Mouse (Mus musculus) mouse trophoblast stem cell (cell line): ENCODE results near the gene Fam131a.

Experiments used
- in situ Hi-C, 2 experiments: fragments of 300-500 bp; cut with MseI, MboI; formaldehyde crosslinking; loops; 2 replicates in 1 of 2; 3 replicates in 1 of 2; pipeline ENCODE4 v1.15.1; 2025

Gene Fam131a

DNA sequence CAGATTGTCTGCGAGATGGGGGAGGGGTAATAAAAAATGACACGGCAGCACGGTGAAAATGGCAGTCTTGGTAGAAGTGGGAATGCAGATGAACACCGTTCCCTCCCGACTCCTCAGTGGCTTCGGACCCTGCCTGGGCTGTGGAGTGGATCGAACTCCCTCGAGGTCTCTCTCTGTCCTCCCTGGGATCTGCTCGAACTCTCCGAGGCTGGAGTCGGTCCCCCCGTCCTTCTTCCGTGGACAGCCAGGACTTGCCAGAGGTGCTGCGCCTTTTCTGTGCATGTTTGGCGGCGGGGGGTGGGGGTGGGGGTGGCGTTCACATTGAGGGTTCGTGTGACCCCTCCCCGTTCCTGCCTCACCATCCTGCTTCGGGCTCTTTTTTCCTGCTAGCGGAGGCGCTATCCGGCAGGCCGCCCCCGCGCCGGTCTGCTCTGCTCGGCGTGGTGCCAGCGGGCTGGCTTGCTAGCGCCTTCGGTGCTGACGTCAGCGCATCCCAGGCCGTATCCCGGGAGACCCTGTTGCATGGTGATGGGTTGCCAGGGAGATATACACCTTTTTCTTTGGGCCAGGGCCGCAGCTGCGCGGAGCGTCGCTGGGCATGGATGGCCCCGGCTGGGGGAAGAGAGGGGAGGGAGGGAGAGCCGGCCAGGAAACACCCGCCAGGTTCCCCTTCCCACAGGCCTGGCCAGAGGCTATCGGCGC, 2.7 kb downstream of the Fam131a start:
- in situ Hi-C loops = no loop called here

DNA sequence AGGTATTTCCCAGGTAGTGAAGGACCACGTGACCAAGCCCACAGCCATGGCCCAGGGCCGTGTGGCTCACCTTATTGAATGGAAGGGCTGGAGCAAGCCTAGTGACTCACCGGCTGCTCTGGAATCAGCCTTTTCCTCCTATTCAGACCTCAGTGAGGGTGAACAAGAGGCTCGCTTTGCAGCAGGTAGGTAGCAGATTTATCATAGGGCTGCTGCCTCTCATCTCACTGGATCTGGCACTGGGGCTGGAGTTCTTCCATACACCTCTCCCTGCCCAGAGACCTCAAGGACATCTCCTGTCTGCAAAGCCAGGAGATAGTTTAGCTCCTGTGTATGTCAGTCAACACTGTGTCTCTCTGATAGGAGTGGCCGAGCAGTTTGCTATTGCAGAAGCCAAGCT, 6.2 kb downstream of the Fam131a start:
- in situ Hi-C loops = no loop called here

DNA sequence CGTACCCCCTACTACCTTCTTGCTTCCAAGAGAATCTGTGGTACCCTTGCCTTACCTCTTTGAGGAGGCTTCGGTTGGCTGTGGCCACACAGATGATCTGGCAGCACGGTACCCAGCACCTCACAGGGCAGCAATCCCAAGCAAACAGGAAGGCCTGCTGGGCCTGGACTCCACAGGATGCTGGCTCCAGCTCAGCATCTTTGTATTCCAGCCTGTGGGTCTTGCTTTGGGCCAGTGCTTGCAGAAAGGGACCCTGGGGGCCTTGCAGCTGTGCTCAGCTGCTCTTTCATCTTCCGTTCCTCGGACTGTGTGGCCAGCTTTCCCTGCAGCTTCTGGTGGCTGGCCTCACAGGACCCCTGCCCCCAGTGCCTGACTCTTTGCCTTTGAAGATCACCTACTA, 7.0 kb downstream of the Fam131a start:
- in situ Hi-C loops = no loop called here

DNA sequence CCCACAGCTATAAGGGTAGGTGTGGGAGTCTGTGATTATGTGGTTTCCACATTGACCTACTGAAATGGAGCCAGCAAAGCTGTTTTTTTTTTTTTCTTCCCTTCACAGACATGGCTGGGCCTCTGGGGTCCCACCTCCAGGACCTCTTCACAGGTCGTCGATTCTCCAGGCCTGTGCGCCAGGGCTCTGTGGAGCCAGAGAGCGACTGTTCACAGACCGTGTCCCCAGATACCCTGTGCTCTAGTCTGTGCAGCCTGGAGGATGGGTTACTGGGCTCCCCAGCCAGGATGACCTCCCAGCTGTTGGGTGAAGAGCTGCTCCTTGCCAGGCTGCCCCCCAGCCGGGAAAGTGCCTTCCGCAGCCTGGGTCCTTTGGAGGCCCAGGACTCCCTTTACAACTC, 8.3 kb downstream of the Fam131a start:
- in situ Hi-C loops = no loop called here

DNA sequence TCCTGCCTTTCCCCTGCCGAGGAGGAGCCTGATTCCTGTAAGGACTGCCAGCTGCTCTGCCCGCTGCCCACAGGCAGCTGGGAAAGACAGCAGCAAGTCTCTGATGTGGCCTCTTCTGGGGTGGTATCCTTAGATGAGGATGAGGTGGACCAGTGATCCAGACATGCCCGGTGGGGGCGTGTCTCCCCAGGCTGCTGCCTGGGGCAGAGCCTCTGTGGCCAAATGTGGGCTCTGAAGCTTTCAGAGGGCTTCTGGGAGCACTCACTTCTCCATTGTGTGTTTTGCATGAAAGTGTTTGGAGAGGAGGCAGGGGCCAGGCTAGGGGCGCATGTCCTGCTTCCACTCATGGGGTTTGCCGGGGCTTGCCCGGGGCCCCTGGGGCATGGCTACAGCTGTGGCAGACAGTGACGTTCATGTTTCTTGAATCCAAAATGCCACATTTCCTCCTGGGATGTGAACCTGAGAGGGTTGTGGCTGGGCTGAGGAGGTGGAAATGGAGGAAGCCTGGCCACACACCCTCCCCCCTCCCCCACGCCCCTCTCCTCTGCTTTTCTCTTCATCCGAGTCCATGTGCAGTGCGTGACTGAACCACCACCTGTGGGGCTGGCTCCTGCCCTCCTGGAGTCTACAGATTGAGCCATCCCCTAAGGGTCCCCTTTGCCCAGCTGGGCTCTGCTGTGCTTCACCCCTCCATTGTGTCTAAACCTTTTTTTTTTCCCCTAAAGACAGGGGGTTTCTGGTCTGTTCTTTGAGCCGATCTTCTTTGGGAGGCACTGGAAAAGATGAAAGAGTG, 8.9 kb downstream of the Fam131a start:
- in situ Hi-C loops = no loop called here

DNA sequence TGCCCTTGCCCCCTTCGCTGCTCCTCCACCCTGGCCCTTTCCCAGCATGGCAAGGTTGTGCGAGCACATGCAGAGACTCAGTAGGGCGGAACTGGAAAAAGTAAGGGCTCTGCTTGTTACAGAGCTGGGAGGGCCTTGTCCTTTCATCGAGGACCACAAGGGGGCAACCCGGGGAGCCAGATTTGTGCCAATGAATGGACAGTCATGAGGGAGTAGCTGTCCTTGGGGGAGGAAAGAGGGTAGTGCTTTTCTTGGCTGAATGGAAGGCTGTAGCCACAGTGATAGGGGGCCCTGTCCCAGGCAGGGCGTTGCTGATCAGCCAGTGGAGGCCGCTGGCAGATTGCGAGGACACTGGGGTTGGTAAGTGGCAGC, 9.5 kb downstream of the Fam131a start:
- in situ Hi-C loops = no loop called here

DNA sequence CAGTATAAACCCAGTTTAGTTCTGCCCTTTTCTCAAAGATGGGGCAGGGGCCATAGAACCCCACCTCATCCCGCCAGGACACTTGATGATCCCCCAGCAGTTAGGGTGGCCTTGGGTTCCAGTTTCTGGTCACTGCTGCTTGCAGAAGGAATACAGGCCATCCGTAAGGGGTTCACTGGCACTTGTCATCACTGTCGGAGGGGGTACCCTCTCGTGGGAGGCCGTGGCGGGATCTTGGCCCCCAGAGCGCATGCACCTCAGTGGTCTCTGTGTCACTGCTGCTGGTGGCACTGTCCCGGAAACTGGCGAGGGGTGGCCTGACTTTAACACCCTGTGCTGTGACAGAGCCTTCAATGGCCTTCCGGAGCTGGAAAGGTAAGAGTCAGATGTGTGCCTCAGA, 10.0 kb downstream of the Fam131a start:
- in situ Hi-C loops = no loop called here

DNA sequence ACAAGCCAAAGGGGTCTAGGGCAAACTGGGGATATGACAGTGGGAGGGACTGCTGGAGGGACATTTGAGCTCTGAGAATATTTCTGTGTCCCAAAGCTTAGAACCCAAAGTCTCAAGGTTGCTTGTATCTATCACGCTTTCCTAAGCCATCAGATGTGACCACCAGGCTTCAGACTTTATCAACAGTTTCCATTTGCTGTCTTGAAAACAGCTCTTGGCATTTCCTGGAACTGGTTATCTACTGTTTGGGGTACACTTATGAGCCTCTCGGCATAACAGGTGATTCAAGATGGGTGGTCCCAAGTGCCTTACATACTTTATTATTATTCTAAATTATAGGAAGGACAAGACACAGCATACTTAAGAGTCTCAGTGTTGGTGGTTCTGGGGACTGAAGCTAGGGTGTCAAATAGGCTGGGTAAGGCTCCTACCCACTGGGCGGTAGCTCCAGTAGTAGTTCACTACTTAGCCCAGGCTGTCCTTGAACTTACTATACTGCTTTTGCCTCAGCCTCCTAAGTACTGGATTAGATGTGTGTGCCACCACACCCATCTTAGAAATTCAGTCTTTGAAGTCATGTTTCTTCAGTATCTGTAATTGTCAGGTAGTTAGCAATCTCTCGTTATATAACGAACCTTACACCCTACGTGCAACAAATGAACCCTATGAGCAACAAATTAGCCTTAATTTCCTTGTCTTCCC, 10.8 kb downstream of the Fam131a start:
- in situ Hi-C loops = no loop called here

DNA sequence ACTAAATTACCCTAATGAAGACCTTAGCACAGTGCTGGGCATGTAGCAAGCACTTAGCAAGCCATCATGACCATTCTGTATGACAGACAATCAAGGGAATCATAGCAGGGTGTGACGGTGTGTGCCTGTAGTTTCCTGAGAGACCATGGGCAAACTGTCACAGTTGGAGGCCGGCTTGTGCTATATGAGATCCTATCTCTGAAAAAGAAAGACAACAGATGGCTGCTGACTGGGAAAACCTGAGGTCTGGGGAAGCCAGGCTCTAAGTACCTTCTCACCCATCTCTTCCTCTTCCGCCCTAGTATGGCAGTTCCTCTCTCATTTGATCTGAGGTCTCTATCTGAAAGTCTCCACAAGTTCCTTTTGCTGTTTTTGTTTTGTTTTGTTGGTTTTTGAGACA, 12.7 kb downstream of the Fam131a start:
- in situ Hi-C loops = no loop called here

DNA sequence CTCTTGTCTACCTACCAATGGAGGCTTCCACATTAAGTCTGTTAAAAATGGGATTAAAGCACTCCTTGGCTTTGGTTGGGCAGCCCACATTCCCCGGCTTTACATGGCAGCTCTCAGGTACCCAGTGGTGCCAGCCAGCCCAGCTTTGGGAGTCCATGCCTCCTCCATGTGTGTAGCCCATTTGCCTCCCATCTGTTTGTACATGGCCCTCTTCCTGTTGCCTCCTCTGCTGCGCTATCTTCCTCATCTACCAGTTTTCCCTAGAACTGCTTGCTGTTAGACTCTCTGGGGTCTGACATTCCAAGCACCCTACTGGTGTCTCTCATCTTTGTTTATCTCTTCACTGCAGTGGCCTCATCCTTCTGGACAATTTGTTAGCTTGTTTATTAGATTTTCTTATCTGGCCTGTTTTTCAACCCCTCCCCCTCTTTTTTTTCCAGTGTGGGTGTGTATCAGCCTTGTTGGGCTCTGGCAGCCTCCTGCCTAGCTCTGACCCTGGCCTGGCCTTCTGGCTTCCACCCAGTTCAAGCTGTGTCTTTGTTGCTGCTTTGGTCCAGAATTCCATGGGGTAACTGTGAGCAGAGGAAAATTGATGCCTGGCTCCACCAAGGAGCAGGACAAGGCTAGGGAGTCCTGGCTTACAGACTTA, 13.5 kb downstream of the Fam131a start:
- in situ Hi-C loops = no loop called here

DNA sequence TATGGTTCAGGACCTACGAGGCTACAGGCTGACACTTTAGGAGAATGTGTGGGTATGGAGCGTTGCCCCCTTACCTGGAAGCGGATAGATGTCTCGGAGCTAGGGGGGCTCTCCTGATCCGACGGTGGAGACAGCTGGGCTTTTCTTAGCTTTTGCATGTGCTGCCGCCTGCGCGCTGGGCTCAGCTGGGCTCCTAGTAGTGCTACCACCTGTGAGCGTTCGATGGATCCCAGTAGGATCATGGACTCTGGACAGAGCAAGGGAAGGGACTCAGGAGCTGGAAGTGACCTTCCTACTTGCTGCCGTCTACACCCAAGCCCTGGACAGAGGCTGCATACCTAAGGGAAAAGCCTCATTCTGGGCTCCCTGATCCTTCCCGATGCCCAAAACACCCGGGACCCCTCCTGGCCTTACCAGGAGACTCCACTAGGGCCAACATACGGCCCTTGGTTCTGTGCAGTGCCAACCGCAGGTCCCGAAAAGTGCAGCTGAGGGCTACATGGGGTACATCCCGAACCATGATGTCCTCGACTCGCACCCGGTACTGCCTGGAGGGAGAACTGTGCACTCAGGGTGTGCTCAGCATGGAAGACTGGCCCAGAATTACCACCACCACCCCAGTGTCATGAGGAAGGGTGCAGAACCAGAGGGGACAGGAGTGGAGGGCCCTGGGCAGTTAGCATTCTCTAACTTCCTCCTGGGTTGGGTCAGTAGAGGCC, 15.3 kb downstream of the Fam131a start:
- in situ Hi-C loops = no loop called here

DNA sequence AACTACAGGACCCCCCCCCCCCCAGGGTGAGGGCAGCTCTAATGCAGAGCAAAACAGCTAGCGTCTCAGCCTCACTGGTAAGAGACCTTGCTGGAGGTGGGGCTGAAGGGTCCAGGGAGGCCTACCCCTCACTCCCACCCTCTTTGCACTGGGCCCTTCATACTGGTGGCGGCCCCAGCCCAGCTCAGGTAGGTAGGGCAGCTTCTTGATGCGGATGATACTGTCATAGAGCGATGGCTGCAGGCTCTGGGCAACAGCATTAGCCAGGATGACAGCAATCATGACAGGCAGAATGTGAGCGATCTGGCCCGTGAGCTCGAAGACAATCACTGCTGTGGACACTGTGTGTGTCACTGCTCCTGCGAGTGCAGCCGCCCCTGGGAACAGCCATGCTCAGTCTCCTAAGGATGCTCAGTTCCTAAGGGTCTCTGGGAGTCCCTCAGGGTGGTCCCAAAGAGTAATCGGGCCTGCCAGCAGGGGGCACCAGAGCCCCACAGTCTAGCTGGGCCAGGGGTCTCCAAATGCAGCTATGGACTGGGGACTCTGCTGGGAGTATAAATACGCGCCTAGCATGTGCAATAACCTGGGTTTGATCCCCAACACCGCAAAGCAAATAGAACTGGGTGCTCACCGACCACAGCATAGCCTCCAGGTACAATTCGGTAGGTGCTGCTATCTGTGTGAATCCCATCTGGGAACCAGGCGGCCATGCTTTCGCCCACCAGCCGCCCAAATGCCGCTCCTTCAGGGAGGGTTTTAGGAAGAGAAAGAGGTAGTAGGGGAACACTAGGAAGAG, 16.1 kb downstream of the Fam131a start:
- in situ Hi-C loops = no loop called here

DNA sequence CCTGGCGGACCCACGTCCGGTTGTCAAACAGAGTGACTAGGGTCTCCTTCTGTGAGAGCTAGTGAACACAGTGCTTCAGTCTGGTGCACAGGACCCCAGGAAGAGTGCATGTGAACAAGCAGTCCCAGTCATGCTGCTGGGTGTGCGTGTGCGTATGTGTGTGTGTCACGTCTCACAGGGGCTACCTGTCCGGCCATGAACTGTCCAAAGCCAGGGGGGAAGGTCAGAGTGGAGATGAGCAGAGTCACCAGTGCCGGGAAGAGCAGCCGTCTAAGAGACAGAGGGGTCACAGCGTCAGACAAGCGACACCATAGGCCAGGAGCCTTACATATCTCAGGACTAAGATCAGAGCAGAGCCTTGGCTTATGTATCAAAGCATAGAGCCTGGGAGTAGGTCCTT, 17.3 kb downstream of the Fam131a start:
- in situ Hi-C loops = no loop called here

DNA sequence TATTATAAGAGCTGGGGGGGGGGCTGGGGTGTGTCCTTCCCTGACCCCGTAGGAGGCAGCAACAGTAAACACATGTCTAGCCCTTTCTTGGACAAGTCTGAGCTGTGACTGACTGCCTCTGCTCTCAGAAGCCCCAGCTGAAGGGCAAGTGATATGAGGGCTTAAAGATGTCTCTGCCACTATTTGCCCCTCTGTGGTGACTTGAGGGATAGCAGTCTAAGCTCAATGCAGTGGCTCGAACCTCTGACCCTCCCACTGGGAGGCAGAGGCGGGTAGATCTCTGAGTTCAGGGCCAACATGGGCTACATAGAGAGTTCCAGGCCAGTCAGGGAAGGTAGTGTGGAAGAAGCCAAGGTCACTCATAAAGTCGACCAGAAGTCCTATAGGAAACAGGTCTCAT, 17.8 kb downstream of the Fam131a start:
- in situ Hi-C loops = no loop called here

DNA sequence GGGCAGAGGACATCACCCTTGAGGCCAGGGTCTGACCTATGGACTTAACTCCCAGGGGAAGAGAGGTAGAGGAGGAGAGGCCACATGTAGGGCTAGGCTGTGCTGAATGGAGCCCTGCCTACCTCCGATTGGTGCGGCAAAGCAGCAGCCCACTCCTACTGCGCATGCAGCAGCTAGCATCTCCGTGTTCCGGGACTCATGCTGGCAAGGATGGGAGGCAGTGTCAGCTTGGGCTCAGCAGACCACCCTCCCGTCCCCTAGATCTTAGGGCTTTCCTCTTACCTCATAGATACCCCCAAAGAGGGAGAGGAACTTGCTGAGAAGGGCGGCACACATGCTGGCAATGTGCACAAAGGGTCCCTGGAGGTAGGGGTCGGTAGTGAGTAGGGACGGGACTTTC, 19.1 kb downstream of the Fam131a start:
- in situ Hi-C loops = no loop called here

DNA sequence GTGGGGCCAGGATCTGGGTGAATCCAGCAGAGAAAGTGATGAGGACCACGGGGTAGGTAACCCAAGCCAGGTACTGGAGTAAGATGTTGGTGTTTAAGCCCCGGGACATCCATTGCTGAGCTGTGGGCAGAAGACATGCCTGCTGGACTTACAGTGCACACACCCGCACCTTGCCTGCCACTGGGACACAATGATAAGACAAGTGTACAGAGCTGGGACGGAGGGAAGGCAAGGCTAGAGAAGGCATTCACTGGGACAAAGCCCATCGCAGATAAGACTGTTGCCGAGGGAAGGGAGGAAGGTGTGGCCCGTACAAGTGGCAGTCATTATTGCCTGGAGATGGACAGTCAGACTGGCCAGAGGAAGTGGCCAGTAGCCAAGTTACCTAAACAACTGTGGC, 19.8 kb downstream of the Fam131a start:
- in situ Hi-C loops = no loop called here

DNA sequence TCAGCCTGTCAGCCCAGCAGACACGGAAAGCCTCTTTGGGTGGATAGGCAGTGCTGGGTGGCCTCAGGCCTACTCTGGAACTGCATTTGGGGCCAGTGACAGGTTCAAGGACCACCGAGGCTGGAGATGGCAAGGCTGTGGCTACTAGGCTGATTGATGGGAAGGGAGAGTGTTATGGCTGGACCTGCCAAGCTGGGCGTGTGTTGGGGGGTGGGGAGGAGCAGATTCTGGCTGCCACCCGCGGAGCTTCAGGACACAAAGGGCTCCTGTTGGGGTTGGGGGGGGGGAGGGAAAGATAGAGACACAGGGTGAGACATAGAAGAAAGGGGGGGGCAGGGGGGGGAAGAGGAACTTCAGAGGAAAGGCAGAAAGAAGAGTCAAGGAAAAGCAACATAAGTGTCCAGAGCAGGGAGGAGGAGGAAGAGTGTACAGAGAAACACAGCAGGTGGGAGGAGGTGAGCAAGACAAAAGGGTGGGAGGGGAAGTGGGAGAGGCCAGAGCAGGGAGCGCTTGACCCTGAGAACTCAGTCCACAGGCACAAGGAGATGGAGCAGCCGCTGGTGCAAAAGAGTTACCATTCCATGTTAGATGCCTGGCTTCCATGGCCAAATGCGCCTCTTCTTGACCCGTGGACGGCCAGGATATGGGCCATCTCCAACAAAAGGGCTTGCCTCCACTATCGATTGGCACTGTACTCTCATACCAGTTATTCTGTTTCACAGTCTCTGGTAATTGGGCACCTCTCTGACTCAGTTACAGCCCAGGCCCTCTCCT, 21.5 kb downstream of the Fam131a start:
- in situ Hi-C loops = no loop called here

DNA sequence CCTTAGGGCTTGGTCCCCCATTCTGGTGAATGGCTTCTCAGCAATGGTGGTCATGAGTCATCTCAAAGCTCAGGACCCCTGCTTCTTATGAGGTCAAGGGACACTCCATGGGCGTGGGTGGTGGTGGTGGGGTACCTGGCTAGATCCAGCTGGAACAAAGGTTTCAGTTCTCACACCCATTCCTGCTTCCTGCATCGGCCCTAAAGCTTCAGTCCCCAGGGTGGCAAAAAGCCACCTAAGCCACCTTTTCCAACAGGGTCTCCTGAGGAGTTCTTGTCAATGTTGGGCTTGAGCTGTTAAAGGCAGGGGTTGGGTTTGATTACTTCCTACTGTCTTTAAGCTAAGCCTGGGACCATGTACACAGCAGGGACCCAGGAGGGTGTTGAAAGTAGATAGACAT, 22.1 kb downstream of the Fam131a start:
- in situ Hi-C loops = no loop called here

DNA sequence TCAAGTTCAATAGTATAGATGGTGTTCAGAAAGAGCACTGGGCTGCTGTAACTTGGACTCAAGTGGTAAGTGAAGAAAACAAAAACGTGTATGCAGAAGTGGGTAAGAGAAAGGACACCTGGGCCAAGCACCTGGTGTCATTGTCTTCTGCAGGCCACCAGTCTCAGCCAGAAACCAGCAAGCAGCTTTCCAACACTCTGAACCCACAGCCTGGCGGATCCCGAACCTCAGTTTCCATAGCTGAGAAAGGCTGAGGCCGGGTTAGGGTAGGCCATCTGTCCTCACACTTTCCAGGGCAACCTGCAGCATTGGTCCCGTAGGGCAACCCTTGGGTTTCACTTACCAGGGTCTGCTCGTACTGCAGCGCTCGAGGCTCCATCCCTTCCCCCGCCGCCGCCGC, 22.5 kb downstream of the Fam131a start:
- in situ Hi-C loops = no loop called here
